Mouse (Mus musculus): ENCODE data around the gene Tmcc2. TPM values are rescaled to one million over a fixed set of nuclear protein-coding genes. Genes with fewer than 3 reads are reported as not detected.

Tmcc2 gene
- polyA plus RNA-seq, 1 experiment from 2014 or later, result 11.0 TPM

- Histone ChIP-seq H3K4me1 (replicated peaks; ENCODE audit: control insufficient read depth, insufficient read depth, low read length) (peaks cover 8% of the 10 kb centered on the region), H3K27ac (ENCODE audit: low read length) (no peak overlapping the region), H3K36me3 (ENCODE audit: control insufficient read depth, insufficient read depth, low read length) (peaks cover 4% of the 10 kb centered on the region), H3K9ac (ENCODE audit: low read length) (no peak overlapping the region), H3K4me2 (ENCODE audit: low read depth, low read length) (no peak overlapping the region), H3K9me3 (ENCODE audit: control insufficient read depth, low read length) (no peaks in the 10 kb centered on the region), H3K27me3 (ENCODE audit: control insufficient read depth, insufficient read depth, low read depth, low read length) (no peaks in the 10 kb centered on the region), H3K4me3 (ENCODE audit: low read length) (no peak overlapping the region)
- no peak for ATAC-seq (ENCODE audit: low read depth)
- 69% methylated on average over 4 of the region's 4 CpGs for WGBS
Observed at GRCm38 (mm10) chr1:132365645-132366044, 25.4 kb downstream of the Tmcc2 start.

DNA sequence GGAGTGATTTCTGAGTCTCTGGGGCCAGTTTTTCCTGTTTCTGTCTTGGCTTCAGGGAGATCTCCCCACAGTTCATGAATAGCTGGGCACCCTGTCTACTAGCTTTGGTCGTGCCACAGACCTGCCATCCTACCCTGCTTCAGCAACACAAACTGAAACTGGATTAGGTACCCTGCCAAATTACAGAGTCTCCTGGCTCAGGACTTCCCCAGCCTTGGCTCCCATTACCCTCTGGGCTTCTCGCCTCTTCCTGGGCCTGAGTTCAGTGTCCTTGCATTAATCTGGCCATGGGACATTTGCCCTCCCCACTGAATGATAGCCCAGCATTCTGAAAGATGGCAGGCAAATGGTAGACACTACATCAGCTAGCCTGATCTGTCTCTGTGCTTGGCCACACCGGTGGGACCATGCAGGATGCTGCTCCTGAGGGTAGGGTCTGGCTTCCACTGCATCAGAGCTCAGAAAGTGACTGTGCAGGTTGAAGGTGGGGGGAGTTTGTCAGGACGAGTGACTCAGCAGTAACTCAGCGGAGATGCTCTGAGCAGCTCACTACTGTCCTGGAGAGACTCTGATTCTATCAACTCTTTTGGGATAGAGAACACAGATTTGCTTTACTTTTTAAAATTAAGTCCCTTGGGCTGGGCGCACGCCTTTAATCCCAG lies 26.1 kb downstream of the Tmcc2 start:
- Histone ChIP-seq H3K36me3 (ENCODE audit: control insufficient read depth, insufficient read depth, low read length) (peaks cover 11% of the 10 kb centered on the region), H3K4me1 (replicated peaks; ENCODE audit: control insufficient read depth, insufficient read depth, low read length) (peaks cover 3% of the 10 kb centered on the region), H3K4me2 (ENCODE audit: low read depth, low read length) (no peak overlapping the region), H3K4me3 (ENCODE audit: low read length) (no peak overlapping the region), H3K27me3 (ENCODE audit: control insufficient read depth, insufficient read depth, low read depth, low read length) (no peaks in the 10 kb centered on the region), H3K9me3 (ENCODE audit: control insufficient read depth, low read length) (no peaks in the 10 kb centered on the region), H3K27ac (ENCODE audit: low read length) (no peak overlapping the region), H3K9ac (ENCODE audit: low read length) (no peak overlapping the region)
- WGBS, result 81% methylated on average over 7 of the region's 7 CpGs
- ATAC-seq (ENCODE audit: low read depth), result no peak

DNA sequence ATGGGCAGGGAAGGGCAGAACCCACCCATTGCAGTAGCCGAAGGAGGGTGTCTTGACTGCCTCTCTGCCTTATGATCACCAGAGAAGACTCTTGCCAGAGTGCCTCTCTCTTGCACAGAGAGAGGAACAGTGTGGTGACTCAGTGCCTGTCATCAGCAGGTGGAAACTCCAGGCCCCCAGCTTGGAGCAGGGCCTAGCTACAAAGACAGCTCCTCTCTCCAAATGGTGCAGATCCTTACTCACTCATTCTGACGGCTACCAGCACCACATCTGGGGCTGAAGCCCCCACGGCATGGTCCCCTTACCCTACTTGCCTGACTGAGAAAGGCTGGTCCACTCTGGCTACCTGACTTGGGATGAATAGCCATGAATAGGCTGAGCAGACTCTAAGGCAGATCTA lies 26.7 kb downstream of the Tmcc2 start:
- Histone ChIP-seq H3K27me3 (ENCODE audit: control insufficient read depth, insufficient read depth, low read depth, low read length) (no peaks in the 10 kb centered on the region), H3K27ac (ENCODE audit: low read length) (no peak overlapping the region), H3K4me2 (ENCODE audit: low read depth, low read length) (no peak overlapping the region), H3K9ac (ENCODE audit: low read length) (no peak overlapping the region), H3K4me3 (ENCODE audit: low read length) (no peak overlapping the region), H3K4me1 (replicated peaks; ENCODE audit: control insufficient read depth, insufficient read depth, low read length) (peaks cover 3% of the 10 kb centered on the region; the same call in 1 of the 2 replicates), H3K9me3 (ENCODE audit: control insufficient read depth, low read length) (no peaks in the 10 kb centered on the region), H3K36me3 (ENCODE audit: control insufficient read depth, insufficient read depth, low read length) (peaks cover 17% of the 10 kb centered on the region)
- WGBS, result 84% methylated on average over 3 of the region's 3 CpGs
- ATAC-seq (ENCODE audit: low read depth), result no peak

GRCm38 (mm10) chr1:132361959-132362358 lies 29.1 kb downstream of the Tmcc2 start:
- no peak for ATAC-seq (ENCODE audit: low read depth)
- H3K9ac ChIP-seq (ENCODE audit: low read length), result no peak overlapping the region

GRCm38 (mm10) chr1:132356841-132357240 lies 34.2 kb downstream of the Tmcc2 start:
- H3K9ac ChIP-seq (ENCODE audit: low read length), result no peak overlapping the region
- H3K4me3 ChIP-seq (ENCODE audit: low read length), result no peak overlapping the region
- WGBS, result 28% methylated on average over 1 of the region's 1 CpGs
- H3K27ac ChIP-seq (ENCODE audit: low read length), result no peak overlapping the region
- H3K9me3 ChIP-seq (ENCODE audit: control insufficient read depth, low read length), result no peaks in the 10 kb centered on the region
- 0 out of 2 replicates have a peak, but pooled peaks have one; percentile 13 for ATAC-seq (ENCODE audit: low read depth)
- peaks cover 6% of the 10 kb centered on the region for H3K4me1 ChIP-seq (replicated peaks; ENCODE audit: control insufficient read depth, insufficient read depth, low read length)
- H3K4me2 ChIP-seq (ENCODE audit: low read depth, low read length), result no peak overlapping the region
- H3K27me3 ChIP-seq (ENCODE audit: control insufficient read depth, insufficient read depth, low read depth, low read length), result no peaks in the 10 kb centered on the region
- H3K36me3 ChIP-seq (ENCODE audit: control insufficient read depth, insufficient read depth, low read length), result peaks cover 28% of the 10 kb centered on the region

More at GRCm38 (mm10) chr1:132361959-132362358, 29.1 kb downstream of the Tmcc2 start:
- H3K36me3 ChIP-seq (ENCODE audit: control insufficient read depth, insufficient read depth, low read length), result peaks cover 28% of the 10 kb centered on the region
- WGBS, result 60% methylated on average over 6 of the region's 6 CpGs
- no peaks in the 10 kb centered on the region for H3K27me3 ChIP-seq (ENCODE audit: control insufficient read depth, insufficient read depth, low read depth, low read length)
- no peak overlapping the region for H3K27ac ChIP-seq (ENCODE audit: low read length)
- no peaks in the 10 kb centered on the region for H3K4me1 ChIP-seq (replicated peaks; ENCODE audit: control insufficient read depth, insufficient read depth, low read length)
- H3K4me2 ChIP-seq (ENCODE audit: low read depth, low read length), result no peak overlapping the region
- H3K4me3 ChIP-seq (ENCODE audit: low read length), result no peak overlapping the region
- H3K9me3 ChIP-seq (ENCODE audit: control insufficient read depth, low read length), result no peaks in the 10 kb centered on the region

DNA sequence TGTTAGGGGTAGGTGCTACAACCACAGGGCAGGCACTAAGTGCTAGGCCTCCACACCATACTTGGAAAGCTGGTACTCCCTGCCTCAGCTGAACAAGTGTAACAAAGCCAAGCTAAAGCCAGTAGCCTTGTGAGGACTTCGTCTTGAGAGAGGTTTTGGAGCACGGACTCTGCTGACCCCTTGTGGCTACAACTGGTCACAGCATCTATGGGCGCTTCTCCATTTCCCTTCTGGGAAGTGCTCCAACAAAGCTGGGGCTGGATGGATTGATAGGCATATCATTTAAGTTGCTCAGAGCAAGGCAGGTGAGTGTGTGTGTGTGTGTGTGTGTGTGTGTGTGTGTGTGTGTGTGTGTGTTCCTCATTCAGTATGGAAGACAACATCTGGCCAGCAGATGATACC lies 35.2 kb downstream of the Tmcc2 start:
- Histone ChIP-seq H3K27ac (ENCODE audit: low read length) (no peak overlapping the region), H3K27me3 (ENCODE audit: control insufficient read depth, insufficient read depth, low read depth, low read length) (no peaks in the 10 kb centered on the region), H3K9me3 (ENCODE audit: control insufficient read depth, low read length) (peaks cover 2% of the 10 kb centered on the region; the same call in 1 of the 2 replicates), H3K4me2 (ENCODE audit: low read depth, low read length) (no peak overlapping the region), H3K4me1 (replicated peaks; ENCODE audit: control insufficient read depth, insufficient read depth, low read length) (peaks cover 6% of the 10 kb centered on the region), H3K4me3 (ENCODE audit: low read length) (no peak overlapping the region), H3K9ac (ENCODE audit: low read length) (no peak overlapping the region), H3K36me3 (ENCODE audit: control insufficient read depth, insufficient read depth, low read length) (peaks cover 26% of the 10 kb centered on the region)
- 0% methylated on average over 3 of the region's 3 CpGs for WGBS
- peak; percentile 60 for ATAC-seq (ENCODE audit: low read depth)

DNA sequence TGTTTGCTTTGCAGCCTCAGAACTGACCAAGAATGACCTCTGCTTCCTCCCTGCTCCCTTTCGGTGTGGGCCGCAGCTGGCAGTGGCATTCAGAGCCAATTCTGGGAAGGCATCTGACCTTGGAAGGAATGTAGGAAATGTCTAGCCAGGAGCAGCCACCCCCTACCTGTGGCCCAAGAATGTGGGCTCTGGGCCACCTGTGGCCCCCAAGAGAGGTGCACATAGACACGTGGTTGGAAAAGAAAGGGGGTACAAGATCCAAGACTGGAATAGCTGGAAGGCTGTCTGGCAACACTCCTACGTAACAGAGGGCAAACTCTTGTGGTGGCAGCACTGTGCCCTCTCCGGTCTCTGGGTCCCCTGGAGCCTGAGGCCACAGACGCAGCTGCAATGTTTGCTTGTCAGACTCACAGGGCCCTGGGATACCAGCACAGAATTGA lies 35.9 kb downstream of the Tmcc2 start:
- Histone ChIP-seq H3K9ac (ENCODE audit: low read length) (no peak overlapping the region), H3K27ac (ENCODE audit: low read length) (no peak overlapping the region), H3K4me3 (ENCODE audit: low read length) (no peak overlapping the region), H3K27me3 (ENCODE audit: control insufficient read depth, insufficient read depth, low read depth, low read length) (no peaks in the 10 kb centered on the region), H3K4me1 (replicated peaks; ENCODE audit: control insufficient read depth, insufficient read depth, low read length) (peaks cover 6% of the 10 kb centered on the region), H3K4me2 (ENCODE audit: low read depth, low read length) (no peak overlapping the region), H3K36me3 (ENCODE audit: control insufficient read depth, insufficient read depth, low read length) (peaks cover 19% of the 10 kb centered on the region), H3K9me3 (ENCODE audit: control insufficient read depth, low read length) (peaks cover 3% of the 10 kb centered on the region; the same call in 1 of the 2 replicates)
- 58% methylated on average over 6 of the region's 6 CpGs for WGBS
- ATAC-seq (ENCODE audit: low read depth), result peak; percentile 39; the same call in 1 of the 2 replicates

DNA sequence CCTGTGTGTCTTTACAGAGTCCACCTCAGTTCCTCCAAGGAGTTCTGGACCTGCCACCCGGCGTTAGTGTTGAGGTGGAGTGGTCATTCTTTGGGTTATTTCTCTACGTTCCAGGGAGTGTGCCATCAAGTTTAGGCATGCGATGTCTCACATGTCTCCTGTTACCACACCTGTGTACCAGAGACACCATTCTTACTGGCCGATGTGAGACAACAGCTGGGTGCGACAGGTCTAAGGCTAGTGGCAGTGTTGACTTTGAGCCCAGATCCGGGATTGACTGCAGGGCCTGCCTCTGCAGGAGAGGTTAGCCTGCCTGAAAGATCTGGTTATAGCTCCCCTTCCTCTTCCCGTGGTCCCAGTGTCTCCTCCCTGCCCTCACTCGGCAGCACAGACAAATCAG lies 36.8 kb downstream of the Tmcc2 start:
- peaks cover 11% of the 10 kb centered on the region; the same call in 1 of the 2 replicates for H3K36me3 ChIP-seq (ENCODE audit: control insufficient read depth, insufficient read depth, low read length)
- ATAC-seq (ENCODE audit: low read depth), result no peak
- H3K9me3 ChIP-seq (ENCODE audit: control insufficient read depth, low read length), result peaks cover 3% of the 10 kb centered on the region; the same call in 1 of the 2 replicates
- no peak overlapping the region for H3K27ac ChIP-seq (ENCODE audit: low read length)
- H3K4me1 ChIP-seq (replicated peaks; ENCODE audit: control insufficient read depth, insufficient read depth, low read length), result peaks cover 6% of the 10 kb centered on the region
- no peak overlapping the region for H3K9ac ChIP-seq (ENCODE audit: low read length)
- H3K27me3 ChIP-seq (ENCODE audit: control insufficient read depth, insufficient read depth, low read depth, low read length), result no peaks in the 10 kb centered on the region
- H3K4me2 ChIP-seq (ENCODE audit: low read depth, low read length), result no peak overlapping the region
- WGBS, result 62% methylated on average over 9 of the region's 9 CpGs
- no peak overlapping the region for H3K4me3 ChIP-seq (ENCODE audit: low read length)

GRCm38 (mm10) chr1:132353389-132353788 lies 37.7 kb downstream of the Tmcc2 start:
- H3K9me3 ChIP-seq (ENCODE audit: control insufficient read depth, low read length), result peaks cover 3% of the 10 kb centered on the region; the same call in 1 of the 2 replicates
- peaks cover 6% of the 10 kb centered on the region for H3K4me1 ChIP-seq (replicated peaks; ENCODE audit: control insufficient read depth, insufficient read depth, low read length)
- ATAC-seq (ENCODE audit: low read depth), result no peak
- no peak overlapping the region for H3K4me3 ChIP-seq (ENCODE audit: low read length)
- H3K4me2 ChIP-seq (ENCODE audit: low read depth, low read length), result no peak overlapping the region
- no peaks in the 10 kb centered on the region for H3K27me3 ChIP-seq (ENCODE audit: control insufficient read depth, insufficient read depth, low read depth, low read length)
- H3K9ac ChIP-seq (ENCODE audit: low read length), result no peak overlapping the region
- H3K36me3 ChIP-seq (ENCODE audit: control insufficient read depth, insufficient read depth, low read length), result peaks cover 6% of the 10 kb centered on the region; the same call in 1 of the 2 replicates
- H3K27ac ChIP-seq (ENCODE audit: low read length), result no peak overlapping the region
- 44% methylated on average over 5 of the region's 5 CpGs for WGBS

Measured in lung, embryonic 16.5 days (tissue).